Mouse (Mus musculus) heart, embryonic 14.5 days (tissue): ENCODE data around the gene Pcsk7. TPM values are rescaled to one million over a fixed set of nuclear protein-coding genes. Genes with fewer than 3 reads are reported as not detected.
A peak's percentile ranks its signal among the peaks of the same experiment; 100 is the strongest.

Experiments used
- ATAC-seq: fragments of 200-750 bp; cut with Nextera tagmentation; 2 replicates; pipeline ENCODE4 v1.8.0; 2017; ENCODE audit warnings: low read depth, moderate TSS enrichment; ENCODE audit not compliant: insufficient number of reproducible peaks, insufficient read depth, low FRiP score
- H3K27ac ChIP-seq, 2 experiments: fragments of 200-500 bp in 1 of 2; fragments of 300-500 bp in 1 of 2; sonication (generic) in 1 of 2; replicated peaks in 1 of 2; 2 replicates each; pipeline ENCODE4 v1.5.1; 2012 to 2014; ENCODE audit warnings: low read depth in 2 of 2, low read length in 2 of 2, control low read depth in 1 of 2, mild to moderate bottlenecking in 1 of 2, mixed read lengths in 1 of 2; ENCODE audit not compliant: control insufficient read depth in 1 of 2, insufficient read depth in 1 of 2
- H3K27me3 ChIP-seq: fragments of 300-500 bp; sonication (generic); 2 replicates; pipeline ENCODE4 v1.6.1; 2014; ENCODE audit warnings: mild to moderate bottlenecking, low read length, control low read depth; ENCODE audit not compliant: control insufficient read depth, insufficient read depth
- H3K36me3 ChIP-seq: fragments of 300-500 bp; sonication (generic); 2 replicates; pipeline ENCODE4 v1.6.1; 2014; ENCODE audit warnings: mild to moderate bottlenecking, control low read depth, low read length, mixed read lengths; ENCODE audit not compliant: control insufficient read depth, insufficient read depth
- H3K4me1 ChIP-seq, 2 experiments: fragments of 200-500 bp in 1 of 2; fragments of 300-500 bp in 1 of 2; sonication (generic) in 1 of 2; 2 replicates each; pipeline ENCODE4 v1.6.1; 2012 to 2014; ENCODE audit warnings: low read length in 2 of 2, control low read depth in 1 of 2, mixed read lengths in 1 of 2; ENCODE audit not compliant: control insufficient read depth in 2 of 2, insufficient read depth in 2 of 2
- H3K4me2 ChIP-seq: fragments of 300-500 bp; sonication (generic); 2 replicates; pipeline ENCODE4 v1.6.1; 2014; ENCODE audit warnings: mild to moderate bottlenecking, low read length
- H3K4me3 ChIP-seq, 2 experiments: fragments of 200-500 bp in 1 of 2; fragments of 300-500 bp in 1 of 2; sonication (generic) in 1 of 2; 2 replicates each; pipeline ENCODE4 v1.5.1; 2012 to 2014; ENCODE audit warnings: low read length in 2 of 2, mild to moderate bottlenecking in 2 of 2, control low read depth in 1 of 2, low read depth in 1 of 2, moderate library complexity in 1 of 2; ENCODE audit not compliant: control insufficient read depth in 1 of 2, insufficient read depth in 1 of 2
- H3K9ac ChIP-seq: fragments of 300-500 bp; sonication (generic); 2 replicates; pipeline ENCODE4 v1.6.1; 2014; ENCODE audit warnings: mild to moderate bottlenecking, low read length
- H3K9me3 ChIP-seq: fragments of 300-500 bp; sonication (generic); 2 replicates; pipeline ENCODE4 v1.6.1; 2016; ENCODE audit warnings: low read length, control low read depth; ENCODE audit not compliant: control insufficient read depth
- WGBS: fragments of 180-500 bp; shearing (Covaris S2); extraction: QIAGEN DNeasy Blood & Tissue Kit; methylation state at CpG from one replicate; pipeline ENCODE4 v1.1.7; 2014; 5-methylcytosine and 5-hydroxymethylcytosine counted together
- polyA plus RNA-seq: library from polyadenylated mRNA; unstranded; fragments of >200 nt; fragmentation: Nextera tagmentation; extraction: Ambion mirVana; gene quantifications from 2 replicates; pipeline ENCODE4 v1.2.1, GENCODE M21; 2014

Pcsk7 gene
- 12.1 and 13.5 TPM in 2 replicates for polyA plus RNA-seq

- H3K27ac ChIP-seq = peak within 1 kb of the TSS; percentile 98 to 99
- ATAC-seq = peak; percentile 91
- H3K4me1 ChIP-seq = peaks cover 0 to 20% of the 10 kb centered on the region in 2 experiments; a peak in 2 of 4 replicates
- peak within 1 kb of the TSS; percentile 64 for H3K4me2 ChIP-seq
- H3K27me3 ChIP-seq = no peaks in the 10 kb centered on the region
- under 1% methylated on average over 63 of the region's 80 CpGs for WGBS
- no peaks in the 10 kb centered on the region for H3K9me3 ChIP-seq
- H3K36me3 ChIP-seq = peaks cover 52% of the 10 kb centered on the region
- peak within 1 kb of the TSS; percentile 85 to 90 for H3K4me3 ChIP-seq
- peak within 1 kb of the TSS; percentile 98 for H3K9ac ChIP-seq
Measured at GRCm38 (mm10) chr9:45906355-45907077, at the start of gene Pcsk7, which contains the start of gene Rnf214. TSS of gene Pcsk7 (plus strand) at chr9:45906497. TSS of gene Rnf214 (minus strand) at chr9:45906911.

- Histone ChIP-seq H3K36me3 (peaks cover 97% of the 10 kb centered on the region), H3K4me3 (no peak overlapping the region), H3K4me2 (no peak overlapping the region), H3K9ac (no peak overlapping the region), H3K9me3 (no peaks in the 10 kb centered on the region), H3K4me1 (no peaks in the 10 kb centered on the region), H3K27me3 (no peaks in the 10 kb centered on the region), H3K27ac (no peak overlapping the region)
- ATAC-seq = no peak
- 91% methylated on average over 10 of the region's 10 CpGs for WGBS
Measured at GRCm38 (mm10) chr9:45859364-45859763, 46.9 kb upstream of the Pcsk7 start.

- Histone ChIP-seq H3K9ac (no peak overlapping the region), H3K27me3 (no peaks in the 10 kb centered on the region), H3K4me1 (no peaks in the 10 kb centered on the region), H3K4me2 (no peak overlapping the region), H3K27ac (no peak overlapping the region), H3K36me3 (peaks cover 99% of the 10 kb centered on the region), H3K4me3 (no peak overlapping the region), H3K9me3 (no peaks in the 10 kb centered on the region)
- ATAC-seq = no peak
- 96% methylated on average over 7 of the region's 7 CpGs for WGBS
Measured at GRCm38 (mm10) chr9:45861813-45862212, 44.5 kb upstream of the Pcsk7 start.

GRCm38 (mm10) chr9:45869181-45869580 lies 37.1 kb upstream of the Pcsk7 start:
- Histone ChIP-seq H3K4me2 (no peak overlapping the region), H3K36me3 (peaks cover 94% of the 10 kb centered on the region), H3K4me3 (no peak overlapping the region), H3K27me3 (no peaks in the 10 kb centered on the region), H3K27ac (no peak overlapping the region), H3K9me3 (no peaks in the 10 kb centered on the region), H3K9ac (no peak overlapping the region), H3K4me1 (no peaks in the 10 kb centered on the region)
- WGBS = 85% methylated on average over 3 of the region's 3 CpGs
- no peak for ATAC-seq

GRCm38 (mm10) chr9:45870265-45870664 lies 36.0 kb upstream of the Pcsk7 start:
- H3K4me1 ChIP-seq = no peaks in the 10 kb centered on the region
- no peaks in the 10 kb centered on the region for H3K27me3 ChIP-seq
- H3K9me3 ChIP-seq = no peaks in the 10 kb centered on the region
- no peak overlapping the region for H3K4me3 ChIP-seq
- no peak overlapping the region for H3K27ac ChIP-seq
- WGBS = 90% methylated on average over 3 of the region's 3 CpGs
- no peak overlapping the region for H3K4me2 ChIP-seq
- no peak overlapping the region for H3K9ac ChIP-seq
- H3K36me3 ChIP-seq = peaks cover 91% of the 10 kb centered on the region
- ATAC-seq = no peak

- no peaks in the 10 kb centered on the region for H3K27me3 ChIP-seq
- no peaks in the 10 kb centered on the region for H3K4me1 ChIP-seq
- no peaks in the 10 kb centered on the region for H3K9me3 ChIP-seq
- H3K36me3 ChIP-seq = peaks cover 84% of the 10 kb centered on the region
- 66% methylated on average over 2 of the region's 2 CpGs for WGBS
- H3K4me3 ChIP-seq = no peak overlapping the region
- no peak overlapping the region for H3K4me2 ChIP-seq
- ATAC-seq = no peak
- no peak overlapping the region for H3K9ac ChIP-seq
- H3K27ac ChIP-seq = no peak overlapping the region
Measured at GRCm38 (mm10) chr9:45877928-45878327, 28.4 kb upstream of the Pcsk7 start.

GRCm38 (mm10) chr9:45893681-45894080 lies 12.6 kb upstream of the Pcsk7 start:
- Histone ChIP-seq H3K4me2 (no peak overlapping the region), H3K9me3 (no peaks in the 10 kb centered on the region), H3K27ac (no peak overlapping the region), H3K4me3 (no peak overlapping the region), H3K36me3 (peaks cover 97% of the 10 kb centered on the region), H3K4me1 (no peaks in the 10 kb centered on the region), H3K27me3 (no peaks in the 10 kb centered on the region), H3K9ac (no peak overlapping the region)
- no peak for ATAC-seq

GRCm38 (mm10) chr9:45905196-45905595 lies 1.1 kb upstream of the Pcsk7 start:
- no peaks in the 10 kb centered on the region for H3K27me3 ChIP-seq
- 52% methylated on average over 4 of the region's 4 CpGs for WGBS

More at GRCm38 (mm10) chr9:45905196-45905595, 1.1 kb upstream of the Pcsk7 start:
- Histone ChIP-seq H3K4me1 (peaks cover 0 to 20% of the 10 kb centered on the region in 2 experiments; a peak in 2 of 4 replicates), H3K9me3 (no peaks in the 10 kb centered on the region), H3K36me3 (peaks cover 40% of the 10 kb centered on the region), H3K4me3 (peak overlapping the region in 1 of 2 experiments; percentile 85; a peak in 3 of 4 replicates), H3K9ac (peak overlapping the region; percentile 98), H3K27ac (no peak overlapping the region), H3K4me2 (peak overlapping the region; percentile 64)
- ATAC-seq = no peak
